Mouse (Mus musculus): ENCODE measurements at regions not wholly inside any gene's neighbourhood (a gene's known extent, or its start where the extent isn't known, plus 50 kb on each side); places are given as distances from the start of the nearest gene placed in this dataset.
"Not testable (repeated sequence)": the region's sequence is repeated elsewhere in the genome, so short reads cannot be mapped to it uniquely, and the experiment has no call there.

DNA sequence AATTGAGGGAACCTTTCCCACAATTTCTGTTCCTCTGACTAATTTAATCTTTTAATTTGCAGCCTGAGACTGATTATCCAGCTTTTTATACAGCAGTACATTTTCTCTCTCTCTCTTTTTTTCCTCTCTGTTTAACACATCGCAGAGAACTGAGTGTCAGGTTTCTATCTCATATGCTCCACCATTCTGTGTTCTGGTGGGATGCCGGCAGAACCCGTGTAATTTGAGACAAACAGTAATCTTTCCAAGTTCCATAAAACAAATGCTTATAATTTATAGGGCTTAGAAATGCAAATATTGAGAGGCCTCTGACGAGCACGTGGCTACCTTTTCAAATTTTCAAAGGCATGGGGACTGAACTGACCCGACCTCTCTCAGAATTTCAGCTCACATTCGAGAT lies 59.1 kb downstream of the Zbtb18 start:
- ATAC-seq (no peak), DNase-seq (no peak)
- TF ChIP-seq EP300 (IDR thresholded peaks at IDR 0.05; ENCODE audit: low read depth) = no peak
- TF ChIP-seq CTCF (IDR thresholded peaks at IDR 0.05; ENCODE audit: low read depth) = no peak
- no peaks in the 10 kb centered on the region for H3K36me3 ChIP-seq (replicated peaks; ENCODE audit: insufficient read depth, low read length)
- WGBS (ENCODE audit: insufficient replicate concordance) = 74% methylated on average over 7 of the region's 7 CpGs
- H3K27me3 ChIP-seq (ENCODE audit: insufficient read depth, low read length) = no peaks in the 10 kb centered on the region
- H3K9me3 ChIP-seq (ENCODE audit: low read length) = no peaks in the 10 kb centered on the region
- no peak overlapping the region for H3K27ac ChIP-seq (ENCODE audit: low read depth)
- no peak overlapping the region for H3K4me3 ChIP-seq (ENCODE audit: low read depth, low read length)
- no peaks in the 10 kb centered on the region for H3K4me1 ChIP-seq (ENCODE audit: insufficient read depth)
- H3K9ac ChIP-seq (replicated peaks) = no peak overlapping the region
- no peak overlapping the region for H3K4me2 ChIP-seq (ENCODE audit: low read depth, low read length)

GRCm38 (mm10) chr1:177503946-177504345 lies 61.8 kb downstream of the Zbtb18 start:
- Histone ChIP-seq H3K4me1 (ENCODE audit: insufficient read depth) (no peaks in the 10 kb centered on the region), H3K27me3 (ENCODE audit: insufficient read depth, low read length) (no peaks in the 10 kb centered on the region), H3K4me2 (ENCODE audit: low read depth, low read length) (no peak overlapping the region), H3K9me3 (ENCODE audit: low read length) (no peaks in the 10 kb centered on the region), H3K9ac (replicated peaks) (no peak overlapping the region), H3K27ac (ENCODE audit: low read depth) (no peak overlapping the region), H3K36me3 (replicated peaks; ENCODE audit: insufficient read depth, low read length) (no peaks in the 10 kb centered on the region), H3K4me3 (ENCODE audit: low read depth, low read length) (no peak overlapping the region)
- DNase-seq = no peak
- 46% methylated on average over 1 of the region's 1 CpGs for WGBS (ENCODE audit: insufficient replicate concordance)
- ATAC-seq = no peak
- TF ChIP-seq CTCF (IDR thresholded peaks at IDR 0.05; ENCODE audit: low read depth) (no peak), EP300 (IDR thresholded peaks at IDR 0.05; ENCODE audit: low read depth) (no peak)

- H3K27me3 ChIP-seq (ENCODE audit: insufficient read depth, low read length) = no peaks in the 10 kb centered on the region
- no peak overlapping the region for H3K27ac ChIP-seq (ENCODE audit: low read depth)
- TF ChIP-seq CTCF (IDR thresholded peaks at IDR 0.05; ENCODE audit: low read depth) = no peak
- TF ChIP-seq EP300 (IDR thresholded peaks at IDR 0.05; ENCODE audit: low read depth) = no peak
- 77% methylated on average over 2 of the region's 2 CpGs for WGBS (ENCODE audit: insufficient replicate concordance)
- ATAC-seq (no peak), DNase-seq (no peak)
- H3K4me2 ChIP-seq (ENCODE audit: low read depth, low read length) = no peak overlapping the region
- no peaks in the 10 kb centered on the region for H3K4me1 ChIP-seq (ENCODE audit: insufficient read depth)
- no peak overlapping the region for H3K4me3 ChIP-seq (ENCODE audit: low read depth, low read length)
- H3K36me3 ChIP-seq (replicated peaks; ENCODE audit: insufficient read depth, low read length) = no peaks in the 10 kb centered on the region
- H3K9me3 ChIP-seq (ENCODE audit: low read length) = no peaks in the 10 kb centered on the region
- H3K9ac ChIP-seq (replicated peaks) = no peak overlapping the region
These were observed 62.6 kb downstream of the Zbtb18 start for GRCm38 (mm10) chr1:177504743-177505142.

DNA sequence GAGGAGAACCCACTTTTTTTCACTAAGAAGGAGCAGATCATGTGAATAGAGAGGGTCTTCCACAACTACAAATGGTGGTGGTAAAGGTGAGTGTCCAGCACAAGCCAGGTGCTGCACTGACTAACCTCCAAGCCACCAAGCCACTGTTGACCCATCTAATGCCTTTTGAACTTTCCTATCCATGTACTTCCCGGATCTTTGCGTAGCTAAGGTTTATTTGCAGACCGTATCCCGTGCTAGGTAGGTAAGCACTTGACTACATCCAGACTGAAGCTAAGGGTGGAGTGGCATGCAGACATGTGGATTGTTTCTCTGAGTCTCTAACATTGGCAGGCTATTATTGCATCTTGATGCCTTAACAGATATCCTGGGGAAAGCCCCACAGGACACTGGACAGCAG lies 65.2 kb downstream of the Zbtb18 start:
- WGBS (ENCODE audit: insufficient replicate concordance) = 65% methylated on average over 4 of the region's 4 CpGs
- not testable (repeated sequence) for DNase-seq; H3K4me2 ChIP-seq (ENCODE audit: low read depth, low read length); H3K9ac ChIP-seq (replicated peaks); H3K36me3 ChIP-seq (replicated peaks; ENCODE audit: insufficient read depth, low read length); H3K4me1 ChIP-seq (ENCODE audit: insufficient read depth); H3K9me3 ChIP-seq (ENCODE audit: low read length); H3K4me3 ChIP-seq (ENCODE audit: low read depth, low read length); H3K27ac ChIP-seq (ENCODE audit: low read depth); H3K27me3 ChIP-seq (ENCODE audit: insufficient read depth, low read length)
- ATAC-seq = 0 out of 2 replicates have a peak, but pooled peaks have one; percentile 44

- ATAC-seq (no peak), DNase-seq (no peak)
- TF ChIP-seq EP300 (IDR thresholded peaks at IDR 0.05; ENCODE audit: low read depth) (no peak), CTCF (IDR thresholded peaks at IDR 0.05; ENCODE audit: low read depth) (no peak)
- H3K9me3 ChIP-seq (ENCODE audit: low read length) = no peaks in the 10 kb centered on the region
- H3K27me3 ChIP-seq (ENCODE audit: insufficient read depth, low read length) = no peaks in the 10 kb centered on the region
- no peak overlapping the region for H3K9ac ChIP-seq (replicated peaks)
- H3K4me3 ChIP-seq (ENCODE audit: low read depth, low read length) = no peak overlapping the region
- H3K27ac ChIP-seq (ENCODE audit: low read depth) = no peak overlapping the region
- no peaks in the 10 kb centered on the region for H3K36me3 ChIP-seq (replicated peaks; ENCODE audit: insufficient read depth, low read length)
- 68% methylated on average over 10 of the region's 10 CpGs for WGBS (ENCODE audit: insufficient replicate concordance)
- no peaks in the 10 kb centered on the region for H3K4me1 ChIP-seq (ENCODE audit: insufficient read depth)
- no peak overlapping the region for H3K4me2 ChIP-seq (ENCODE audit: low read depth, low read length)
These were observed 67.6 kb downstream of the Zbtb18 start for GRCm38 (mm10) chr1:177509786-177510185.

DNA sequence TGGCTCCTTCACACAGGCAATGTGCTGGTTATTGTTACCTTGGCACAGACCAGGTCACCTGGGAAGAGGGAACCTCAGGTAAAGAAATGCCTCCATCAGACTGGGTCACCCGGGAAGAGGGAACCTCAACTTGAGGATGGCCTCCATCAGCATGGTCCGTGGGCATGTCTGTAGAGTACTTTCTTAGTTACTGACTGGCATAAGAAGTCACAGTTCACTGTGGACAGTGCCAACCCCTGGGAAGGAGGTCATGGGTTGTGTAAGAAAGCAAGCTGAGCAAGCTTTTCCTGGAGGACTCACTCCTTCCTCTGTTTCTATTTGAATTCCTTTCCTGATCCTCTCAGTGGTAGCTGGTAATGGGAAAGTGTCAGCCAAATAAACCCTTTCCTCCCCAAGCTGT lies 70.0 kb downstream of the Zbtb18 start:
- TF ChIP-seq EP300 (IDR thresholded peaks at IDR 0.05; ENCODE audit: low read depth) = no peak
- TF ChIP-seq CTCF (IDR thresholded peaks at IDR 0.05; ENCODE audit: low read depth) = no peak
- Histone ChIP-seq H3K27ac (ENCODE audit: low read depth) (no peak overlapping the region), H3K9ac (replicated peaks) (no peak overlapping the region), H3K9me3 (ENCODE audit: low read length) (no peaks in the 10 kb centered on the region), H3K4me2 (ENCODE audit: low read depth, low read length) (no peak overlapping the region), H3K4me3 (ENCODE audit: low read depth, low read length) (no peak overlapping the region), H3K36me3 (replicated peaks; ENCODE audit: insufficient read depth, low read length) (no peaks in the 10 kb centered on the region), H3K27me3 (ENCODE audit: insufficient read depth, low read length) (no peaks in the 10 kb centered on the region), H3K4me1 (ENCODE audit: insufficient read depth) (no peaks in the 10 kb centered on the region)
- ATAC-seq (no peak), DNase-seq (no peak)
- 63% methylated on average over 2 of the region's 2 CpGs for WGBS (ENCODE audit: insufficient replicate concordance)

DNA sequence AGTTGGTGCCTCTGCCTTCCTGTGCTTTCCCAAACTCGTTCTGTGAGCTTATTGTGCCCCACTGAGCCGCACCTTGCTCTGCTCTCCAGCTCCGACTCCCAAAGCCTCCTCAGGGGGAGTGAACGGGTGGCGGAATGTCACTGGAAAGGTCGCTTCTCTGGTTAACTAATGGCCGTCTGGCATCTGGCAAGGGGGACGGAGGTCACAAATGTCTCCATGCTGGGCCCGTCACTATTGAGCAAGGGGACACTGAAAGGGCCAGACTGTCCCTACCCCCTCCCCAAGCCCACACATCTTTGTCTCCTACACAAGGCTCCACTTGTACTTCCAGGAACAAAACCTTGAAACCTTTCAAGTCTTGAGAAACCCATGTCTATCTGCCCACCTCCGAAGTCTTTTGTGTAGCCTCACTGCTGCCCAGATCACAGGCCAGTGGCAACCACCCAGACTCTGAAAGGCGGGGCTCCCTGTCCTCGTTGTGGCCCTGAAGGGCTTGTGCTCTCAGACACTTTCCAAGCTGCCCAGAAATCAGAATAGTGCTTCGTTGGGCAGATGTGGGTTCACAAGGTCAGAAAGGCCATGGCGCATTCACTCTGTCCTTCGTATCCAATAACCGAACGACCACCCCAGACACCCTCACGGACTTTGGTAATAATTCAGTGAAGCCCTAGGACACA lies 75.9 kb downstream of the Zbtb18 start:
- Histone ChIP-seq H3K4me3 (ENCODE audit: low read depth, low read length) (no peak overlapping the region), H3K4me2 (ENCODE audit: low read depth, low read length) (no peak overlapping the region), H3K36me3 (replicated peaks; ENCODE audit: insufficient read depth, low read length) (no peaks in the 10 kb centered on the region), H3K9ac (replicated peaks) (no peak overlapping the region), H3K27me3 (ENCODE audit: insufficient read depth, low read length) (no peaks in the 10 kb centered on the region), H3K27ac (ENCODE audit: low read depth) (no peak overlapping the region), H3K9me3 (ENCODE audit: low read length) (no peaks in the 10 kb centered on the region), H3K4me1 (ENCODE audit: insufficient read depth) (no peaks in the 10 kb centered on the region)
- DNase-seq = no peak
- ATAC-seq = no peak
- TF ChIP-seq CTCF (IDR thresholded peaks at IDR 0.05; ENCODE audit: low read depth) = no peak
- no peak for TF ChIP-seq EP300 (IDR thresholded peaks at IDR 0.05; ENCODE audit: low read depth)
- 59% methylated on average over 18 of the region's 18 CpGs for WGBS (ENCODE audit: insufficient replicate concordance)
